Mouse (Mus musculus): ENCODE results near the gene Tut7.
"Not testable (repeated sequence)": the region's sequence is repeated elsewhere in the genome, so short reads cannot be mapped to it uniquely, and the experiment has no call there.

The Tut7 gene

DNA sequence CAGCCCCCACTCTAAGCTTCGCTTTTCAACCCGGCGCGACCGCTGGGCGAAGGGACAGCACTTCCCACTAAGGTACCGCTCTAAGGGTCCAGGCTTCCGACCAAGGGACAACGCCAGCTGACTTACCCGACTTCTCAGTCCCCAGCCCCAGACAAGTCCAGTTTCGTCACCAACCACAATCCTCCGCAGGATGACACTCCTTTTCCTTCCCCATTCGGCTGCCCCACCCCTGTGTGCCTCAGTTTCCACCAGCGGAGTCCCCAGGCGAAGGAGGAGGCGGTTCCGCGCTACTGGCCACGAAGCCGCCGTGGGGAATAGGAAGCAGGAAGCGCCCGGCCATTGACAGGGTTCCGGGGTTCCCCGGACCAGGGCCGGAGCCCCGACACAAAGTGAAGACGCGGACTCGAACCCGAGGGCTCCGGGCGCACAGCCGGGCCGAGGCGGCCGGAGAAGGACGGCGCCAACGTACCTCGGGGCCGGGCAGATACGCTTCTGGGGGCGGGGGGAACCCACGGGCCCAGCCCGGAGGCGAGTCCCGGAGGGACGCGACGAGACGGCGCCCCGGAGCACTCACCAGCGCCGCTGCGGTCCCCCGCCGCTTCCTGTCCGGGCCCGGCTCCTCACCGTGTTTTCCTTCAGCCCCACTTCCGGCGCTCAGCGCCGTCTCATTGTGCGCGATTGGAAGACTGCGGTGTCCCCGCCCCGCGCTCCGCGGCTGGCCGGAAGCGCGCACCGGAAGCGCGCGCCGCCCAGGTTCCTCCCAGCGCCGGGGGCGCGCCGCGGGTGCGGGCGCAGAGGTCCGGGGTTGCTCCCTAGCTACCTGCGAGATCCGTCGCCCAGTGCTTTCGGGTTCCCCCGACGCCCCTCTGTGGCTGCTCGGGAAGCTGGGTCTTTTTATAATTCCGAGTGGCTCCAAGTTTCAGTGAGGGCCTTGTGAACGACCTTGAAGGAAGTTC is at the start of gene Tut7:
Tut7 (minus strand) TSS at position 641 of the 956 bp plus-strand sequence.
- DNase-seq (ENCODE audit: low spot score in 2 of 2), result peak; percentile 89 to 91

DNA sequence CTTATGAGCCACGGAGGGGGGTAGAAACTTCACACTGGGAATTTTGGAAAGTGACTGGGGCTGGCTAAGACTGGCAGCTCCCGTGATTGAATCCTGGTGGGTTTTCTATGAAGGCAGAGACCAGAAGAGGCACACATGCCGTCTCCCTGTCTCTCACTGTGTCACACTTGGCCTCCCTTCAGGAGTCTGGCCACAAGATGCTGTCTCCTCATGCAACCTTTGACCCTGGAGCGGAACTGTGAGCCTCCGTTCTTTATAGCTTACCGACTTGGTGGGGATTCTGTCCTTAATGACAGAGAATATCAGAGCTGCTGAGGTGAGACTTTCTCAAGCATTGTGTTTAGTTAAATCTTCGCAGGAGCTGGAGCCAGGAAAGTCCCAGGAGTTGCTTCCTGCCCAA is 49.5 kb upstream of the Tut7 start:
- no peak for DNase-seq (ENCODE audit: low spot score in 2 of 2)

DNA sequence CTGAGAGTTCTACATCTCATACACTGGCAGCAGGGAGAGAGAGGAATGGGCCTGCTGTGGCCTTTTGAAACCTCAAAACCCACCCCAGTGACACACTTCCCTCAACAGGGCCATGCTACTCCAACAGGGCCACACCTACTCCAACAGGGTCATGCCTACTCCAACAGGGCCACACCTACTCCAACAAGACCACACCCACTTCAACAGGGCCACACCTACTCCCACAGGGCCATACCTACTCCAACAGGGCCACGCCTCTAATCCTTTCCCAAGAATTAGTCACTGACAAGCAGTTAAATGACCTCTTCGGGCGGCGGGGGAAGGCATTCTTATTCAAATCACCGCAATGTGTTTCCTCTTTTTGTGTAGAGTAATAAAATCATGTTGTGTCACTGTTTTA is 47.1 kb upstream of the Tut7 start:
- DNase-seq (ENCODE audit: low spot score in 2 of 2), result no peak

DNA sequence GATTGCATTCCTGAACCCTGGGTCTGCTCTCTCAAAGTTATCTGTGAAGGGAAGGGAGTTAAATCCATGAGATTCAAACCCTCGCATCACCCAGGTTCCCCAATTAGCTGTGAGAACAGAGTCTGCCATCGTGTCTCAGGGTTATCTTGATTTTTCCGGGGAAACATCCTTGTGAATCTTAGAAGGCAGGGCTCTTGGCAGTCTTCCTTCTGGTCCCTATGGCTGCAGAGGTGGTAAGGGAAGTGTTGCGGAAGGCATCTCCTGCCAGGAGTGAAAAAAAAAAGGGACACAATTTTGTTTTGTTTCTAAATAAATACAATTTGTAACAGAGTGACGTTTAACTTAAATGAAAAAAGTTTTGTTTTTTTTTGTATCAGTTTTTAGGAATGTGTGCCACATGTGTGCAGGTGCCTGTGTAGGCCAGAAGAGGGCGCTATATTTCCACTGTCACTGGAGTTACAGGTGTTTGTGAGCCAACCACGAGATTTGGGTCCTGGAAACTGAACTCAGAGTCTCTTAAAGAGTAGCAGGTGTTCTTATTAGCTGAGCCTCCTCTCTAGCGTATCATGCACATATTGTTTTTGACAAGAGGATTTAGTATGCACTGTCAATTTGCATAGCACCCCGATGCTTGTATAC is 45.2 kb upstream of the Tut7 start:
- no peak for DNase-seq (ENCODE audit: low spot score in 2 of 2)

DNA sequence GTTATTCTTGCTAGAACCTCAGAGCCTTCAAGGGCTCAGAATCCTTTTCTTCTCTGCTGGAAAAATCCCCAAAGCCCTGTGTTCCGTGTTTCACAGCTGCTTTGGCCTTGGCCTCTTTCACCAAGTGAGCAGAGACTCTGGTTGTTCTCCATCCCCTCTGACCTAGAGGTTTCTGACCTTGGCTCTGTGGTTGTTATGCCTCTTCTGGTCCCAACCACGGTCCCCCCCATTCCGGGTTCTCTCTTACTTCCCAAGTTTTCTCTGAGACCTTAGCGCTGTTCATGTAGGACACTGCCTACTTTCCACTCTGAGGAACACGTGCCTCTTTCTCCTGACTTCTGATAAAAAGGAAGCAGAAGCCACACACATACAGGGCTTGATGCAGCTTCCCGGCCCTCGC is 44.2 kb upstream of the Tut7 start:
- no peak for DNase-seq (ENCODE audit: low spot score in 2 of 2)

DNA sequence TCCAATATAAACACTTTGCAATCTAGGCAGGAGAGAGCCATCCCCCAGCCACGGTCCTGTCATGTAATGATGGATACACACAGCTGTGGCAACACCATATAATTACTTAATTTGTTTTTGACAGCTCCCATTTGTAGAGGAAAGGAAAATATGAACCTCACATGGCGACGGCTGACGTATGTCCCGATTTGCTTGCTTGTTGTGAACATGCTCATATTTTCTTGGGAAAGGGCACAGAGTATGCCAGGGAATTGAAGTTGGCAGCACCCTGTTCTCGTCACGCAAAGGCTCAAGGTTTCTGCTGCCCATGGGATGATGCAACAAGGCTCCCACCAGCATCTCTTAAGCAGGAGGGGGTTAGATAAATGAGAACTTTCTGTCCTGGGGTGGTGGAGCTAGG is 36.6 kb upstream of the Tut7 start:
- DNase-seq (ENCODE audit: low spot score in 2 of 2), result no peak

DNA sequence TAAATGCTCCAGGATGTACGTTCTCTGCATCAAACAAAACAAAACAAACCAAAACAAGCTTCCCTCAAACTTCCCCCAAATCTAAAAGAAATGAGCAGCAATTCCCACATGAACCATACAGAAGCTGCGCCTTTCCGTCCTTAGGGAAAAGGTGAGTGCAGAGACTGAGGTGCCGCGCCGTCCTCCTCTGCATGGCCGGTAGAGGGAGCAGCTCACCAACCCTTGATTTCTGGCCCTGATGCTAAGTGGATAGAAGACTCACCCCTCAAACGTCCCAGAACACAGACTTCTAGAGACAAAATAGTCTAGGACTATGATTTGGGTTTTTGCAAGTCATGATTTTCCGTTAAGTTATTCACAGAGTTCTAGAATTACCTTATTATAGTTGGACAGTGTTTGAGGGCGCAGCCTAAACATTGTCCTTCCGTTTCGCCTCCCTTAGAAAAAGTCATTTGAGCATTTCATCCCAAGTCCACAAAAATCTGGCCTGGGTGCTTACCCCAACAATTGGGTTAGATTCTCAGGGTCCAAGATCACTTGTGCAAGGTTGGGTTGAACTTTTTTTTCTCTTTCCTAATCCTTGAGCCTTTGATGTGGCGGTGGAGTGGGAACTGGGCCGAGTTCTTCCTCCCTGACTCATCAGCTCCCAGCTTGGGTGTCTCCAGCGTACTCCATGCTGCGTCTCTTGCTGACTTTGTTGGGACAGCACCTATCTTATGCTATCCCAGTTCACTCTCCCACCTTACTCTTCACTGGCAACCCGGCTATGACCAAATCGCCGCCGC is 33.5 kb upstream of the Tut7 start:
- DNase-seq (ENCODE audit: low spot score in 2 of 2), result peak; percentile 65 to 74

DNA sequence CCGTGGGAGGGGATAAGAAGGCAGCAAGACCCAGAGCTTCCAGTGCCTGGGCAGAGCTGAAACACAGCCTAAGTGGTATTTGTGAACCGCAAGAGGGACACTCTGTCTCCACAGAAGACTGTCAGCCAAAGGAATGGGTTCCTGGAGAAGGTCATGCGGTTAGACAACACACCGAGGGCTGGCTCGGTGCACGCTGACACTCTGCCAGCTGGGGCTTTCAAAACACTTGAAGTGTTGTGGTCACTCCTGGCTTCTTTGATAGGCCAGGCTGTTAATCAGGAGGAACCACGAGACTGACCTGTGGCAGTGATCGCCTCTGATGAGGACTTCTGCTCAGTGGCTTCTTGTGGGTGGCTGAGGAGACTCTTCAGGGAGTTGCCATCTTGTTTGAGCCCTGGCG is 30.5 kb upstream of the Tut7 start:
- no peak for DNase-seq (ENCODE audit: low spot score in 2 of 2)

DNA sequence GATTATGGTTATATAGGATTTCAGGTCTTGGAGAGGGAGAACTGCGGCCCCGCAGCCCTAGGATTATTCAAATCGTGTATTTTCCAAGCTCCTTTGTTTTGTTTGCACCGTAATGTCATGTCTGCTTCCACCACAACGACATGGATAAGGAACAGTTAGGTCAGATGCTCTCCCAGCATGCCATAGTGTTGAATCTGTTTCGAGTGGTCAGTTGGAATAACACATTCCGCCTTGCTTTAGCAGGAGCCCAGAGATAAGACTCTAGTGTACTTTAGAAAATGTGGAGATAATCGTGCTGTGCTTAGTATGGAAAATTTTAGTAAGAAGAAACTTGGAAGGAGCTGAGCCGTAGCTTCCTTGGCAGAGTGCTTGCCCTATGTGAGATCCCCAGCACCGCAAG is 27.4 kb upstream of the Tut7 start:
- DNase-seq (ENCODE audit: low spot score in 2 of 2), result no peak

DNA sequence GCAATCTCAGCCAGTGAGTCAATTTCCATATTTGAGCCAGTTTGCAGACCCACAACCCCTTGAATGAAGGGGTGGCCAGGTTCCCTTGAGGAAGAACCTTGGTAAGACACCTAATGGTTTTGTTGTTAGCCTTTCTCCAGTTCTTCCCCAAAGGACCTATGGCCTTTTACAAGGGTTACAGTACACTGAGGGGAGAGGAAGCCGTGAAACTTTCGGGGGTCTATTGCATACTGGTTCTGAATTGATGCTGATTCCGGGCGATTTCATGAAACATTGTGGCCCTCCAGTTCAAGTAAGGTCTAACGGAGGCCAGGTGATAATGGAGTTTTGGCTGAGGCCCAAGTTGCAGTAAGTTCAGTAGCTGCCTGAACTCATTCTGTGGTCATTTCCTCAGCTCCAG is 21.7 kb upstream of the Tut7 start:
- DNase-seq (ENCODE audit: low spot score in 2 of 2), result no peak

DNA sequence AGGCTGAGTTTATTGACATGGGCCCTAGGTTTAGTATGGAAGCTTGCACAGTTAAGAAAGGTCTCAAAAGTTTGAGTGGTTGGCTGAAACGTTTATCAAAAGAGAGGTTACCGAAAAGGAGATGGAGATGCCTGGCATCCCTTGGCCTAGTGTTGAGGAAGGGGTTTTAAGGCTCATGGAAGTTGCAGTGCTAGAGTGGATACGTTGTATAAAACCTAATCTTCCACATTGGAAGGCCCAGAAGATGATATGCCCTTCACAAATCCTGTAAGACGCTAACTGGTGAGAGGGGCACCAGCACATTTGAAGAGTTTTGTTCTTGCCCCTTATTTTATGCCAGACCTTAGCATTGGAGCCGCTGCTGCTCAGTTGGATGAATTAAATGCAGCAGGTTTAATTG is 21.0 kb upstream of the Tut7 start:
- no peak for DNase-seq (ENCODE audit: low spot score in 2 of 2)

DNA sequence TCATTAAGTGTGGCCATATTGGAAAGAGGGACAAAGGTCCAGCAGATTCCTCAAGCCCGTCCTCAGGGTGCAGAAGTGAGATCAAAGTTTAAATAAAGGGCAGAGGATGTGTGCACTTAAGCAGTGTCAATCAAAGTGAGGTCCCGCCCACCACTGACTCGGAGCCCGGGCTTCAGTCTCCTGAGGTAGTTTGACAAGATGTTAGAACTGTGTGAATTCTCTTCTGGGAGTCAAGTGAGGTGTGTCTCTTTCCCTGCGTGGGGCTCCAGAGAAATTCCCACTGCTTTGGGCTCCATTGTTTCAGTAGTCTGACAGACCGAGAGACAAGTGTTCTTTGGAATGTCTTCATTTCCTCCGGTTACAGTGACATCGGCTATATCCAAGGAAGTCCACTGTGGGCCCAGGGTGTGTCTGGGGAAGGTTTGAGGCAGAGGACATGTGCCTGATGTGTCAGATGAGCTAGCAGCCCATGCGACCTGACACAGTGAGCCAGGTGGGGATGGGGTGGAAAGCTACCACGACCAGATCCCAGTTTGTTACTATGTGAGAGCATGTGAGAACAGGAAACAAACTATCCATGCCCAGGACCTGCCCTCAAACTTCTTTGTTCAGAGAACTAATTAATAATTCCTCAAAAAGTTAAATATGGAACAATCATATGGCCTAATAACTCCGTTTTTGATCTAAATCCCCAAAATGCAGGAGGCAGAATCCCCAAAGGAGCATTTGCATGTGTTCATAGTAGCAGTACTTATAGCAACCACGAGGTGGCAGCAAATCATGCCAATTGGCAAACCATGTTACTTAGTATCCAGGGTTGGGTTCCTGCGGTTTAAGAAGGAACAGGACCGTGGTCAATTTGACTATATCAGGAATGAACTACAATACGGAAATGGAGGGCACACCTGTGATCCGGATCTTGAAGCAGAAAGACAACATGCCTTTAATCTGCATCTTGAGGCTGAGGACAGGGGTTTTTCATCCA is 19.6 kb upstream of the Tut7 start:
- peak; percentile 88 to 93 for DNase-seq (ENCODE audit: low spot score in 2 of 2)

DNA sequence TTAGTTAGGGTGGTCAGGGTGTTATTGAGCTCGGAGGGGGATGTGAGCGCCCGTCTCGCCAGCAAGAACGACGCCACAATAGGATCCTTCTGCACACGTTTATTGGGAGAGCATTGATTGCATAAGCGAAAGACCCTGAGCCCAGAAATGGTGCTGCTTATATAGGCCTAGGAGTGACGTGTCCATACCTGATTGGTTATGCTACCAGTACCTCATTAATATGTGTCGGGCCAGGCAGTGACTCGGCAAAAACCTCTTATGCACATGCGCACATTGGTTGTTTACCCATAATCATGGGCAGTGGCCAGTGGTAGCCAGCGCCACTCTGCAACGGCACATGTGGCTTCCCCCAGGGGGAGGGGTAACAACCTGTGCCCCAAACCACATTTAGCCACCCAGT is 18.8 kb upstream of the Tut7 start:
- DNase-seq (ENCODE audit: low spot score in 2 of 2), result not testable (repeated sequence)

DNA sequence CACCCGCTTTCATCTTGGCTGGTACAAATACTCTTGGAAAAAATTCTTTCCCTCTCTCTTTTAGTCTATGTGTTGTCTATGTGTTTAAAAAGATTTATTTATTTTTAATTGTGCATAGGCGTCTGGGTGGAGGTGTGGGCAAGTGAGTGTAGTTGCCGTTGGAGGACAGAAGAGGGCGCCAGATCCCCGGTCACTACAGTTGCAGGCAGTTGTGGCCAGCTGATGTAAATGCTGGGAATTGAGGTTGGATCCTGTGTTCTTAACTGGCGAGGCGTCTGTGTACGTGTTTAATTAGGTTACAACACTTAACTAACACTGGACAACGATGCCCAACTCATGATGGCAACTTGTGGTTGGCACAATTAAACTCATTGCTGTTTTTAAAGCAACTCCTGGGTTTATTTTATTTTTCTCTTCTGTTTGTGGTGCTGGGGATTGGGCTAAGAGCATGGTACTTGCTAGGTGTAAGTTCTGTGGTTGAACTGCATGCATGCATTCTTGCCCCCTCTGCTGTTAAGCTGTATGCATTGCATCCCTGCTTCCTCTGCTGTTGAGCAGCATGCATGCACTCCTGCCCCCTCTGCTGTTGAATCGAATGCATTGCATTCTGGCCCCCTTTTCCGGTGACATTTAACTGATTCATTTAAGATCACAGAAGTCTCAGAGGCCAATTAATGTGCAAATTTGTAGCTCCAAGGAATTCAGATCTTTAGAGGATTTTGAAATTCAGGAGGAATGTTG is 17.7 kb upstream of the Tut7 start:
- DNase-seq (ENCODE audit: low spot score in 2 of 2), result peak; percentile 83 to 88

DNA sequence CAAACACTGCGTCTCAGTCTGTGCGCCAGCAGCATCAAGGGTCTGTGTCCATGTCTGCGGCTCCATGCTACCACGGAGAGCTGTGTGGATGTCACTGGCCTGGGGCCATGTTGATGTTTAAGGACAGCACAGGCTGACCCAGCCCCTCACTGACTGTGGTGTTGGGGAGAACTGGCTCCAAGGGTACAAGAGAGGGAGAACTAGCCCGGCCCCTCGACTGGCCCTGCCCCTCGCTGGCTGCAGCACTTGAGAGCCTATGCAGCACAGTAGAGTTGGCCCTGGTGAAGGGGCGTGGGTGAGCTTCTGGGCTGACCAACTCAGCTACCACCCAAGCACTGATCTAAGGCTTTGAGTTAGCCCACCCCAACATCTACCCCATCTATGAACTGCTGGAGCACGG is 16.4 kb upstream of the Tut7 start:
- no peak for DNase-seq (ENCODE audit: low spot score in 2 of 2)

DNA sequence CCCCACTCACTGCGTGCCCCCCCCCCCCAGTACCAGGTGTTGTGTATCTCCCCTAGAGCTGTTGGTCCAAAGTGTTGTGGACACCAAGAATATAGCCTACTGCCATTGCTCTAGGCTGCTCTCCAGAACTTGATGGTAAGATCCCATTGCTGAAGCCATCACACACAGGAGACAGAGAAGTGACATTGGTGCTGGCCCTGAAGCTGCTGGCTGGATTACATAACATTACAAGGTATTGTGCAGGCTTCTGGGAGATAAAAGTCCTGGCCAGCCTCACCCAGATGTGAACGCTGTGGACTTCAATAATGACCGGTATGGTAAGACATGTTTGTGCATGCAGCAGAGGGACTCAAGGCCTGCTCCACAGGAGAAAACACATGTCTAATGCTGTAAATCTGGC is 15.5 kb upstream of the Tut7 start:
- no peak for DNase-seq (ENCODE audit: low spot score in 2 of 2)

DNA sequence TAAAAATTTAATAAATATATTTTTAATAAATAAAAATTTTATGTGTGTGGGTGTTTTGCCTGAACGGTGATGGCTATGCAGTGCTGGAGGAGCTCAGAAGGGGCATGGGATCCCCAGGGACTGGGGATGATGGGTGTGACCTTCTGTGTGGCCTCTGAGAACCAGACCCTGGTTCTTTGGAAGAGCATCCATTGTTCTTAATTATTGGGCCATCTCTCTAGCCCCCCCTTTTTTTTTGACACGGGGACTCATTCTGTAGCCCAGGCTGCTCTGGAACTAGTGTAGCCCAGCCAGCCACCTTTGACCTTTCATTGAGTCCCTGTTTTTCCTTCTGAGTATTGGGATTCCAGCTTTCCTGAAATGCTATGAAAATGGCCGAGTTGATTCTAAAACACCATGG is 13.9 kb upstream of the Tut7 start:
- no peak for DNase-seq (ENCODE audit: low spot score in 2 of 2)

DNA sequence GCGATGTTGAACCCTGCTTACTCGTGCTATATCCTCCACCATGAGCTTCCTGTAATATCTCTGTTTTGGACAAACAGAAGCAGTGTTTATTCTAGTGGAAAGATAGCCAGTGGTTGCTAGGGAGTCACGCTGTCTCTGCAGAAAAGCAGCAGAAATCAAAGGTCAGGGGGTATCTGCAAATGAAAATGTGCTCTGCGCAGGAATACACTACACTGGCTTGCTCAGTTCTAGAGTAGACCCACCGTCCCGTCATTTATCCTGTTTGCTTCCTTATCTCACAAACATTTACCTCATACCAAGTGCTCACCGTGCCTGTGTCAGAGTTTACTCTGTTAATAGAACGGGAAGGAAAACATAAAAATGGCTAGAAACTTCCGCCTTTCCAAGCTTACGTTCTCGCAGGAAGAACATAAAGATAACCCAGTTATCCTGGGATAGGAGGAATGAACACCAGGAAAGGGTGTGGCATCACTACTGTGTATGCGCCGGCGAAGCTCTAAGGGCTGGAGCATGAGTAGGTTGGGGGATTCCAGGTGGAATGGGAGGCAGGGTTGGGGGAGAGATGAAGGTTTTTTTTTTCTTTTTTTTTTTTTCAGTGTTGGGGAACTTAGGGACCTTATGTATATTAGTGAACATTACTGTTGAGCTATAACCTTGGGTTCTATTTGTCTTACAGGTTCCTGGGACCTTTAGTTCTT is 13.3 kb upstream of the Tut7 start:
- no peak for DNase-seq (ENCODE audit: low spot score in 2 of 2)

DNA sequence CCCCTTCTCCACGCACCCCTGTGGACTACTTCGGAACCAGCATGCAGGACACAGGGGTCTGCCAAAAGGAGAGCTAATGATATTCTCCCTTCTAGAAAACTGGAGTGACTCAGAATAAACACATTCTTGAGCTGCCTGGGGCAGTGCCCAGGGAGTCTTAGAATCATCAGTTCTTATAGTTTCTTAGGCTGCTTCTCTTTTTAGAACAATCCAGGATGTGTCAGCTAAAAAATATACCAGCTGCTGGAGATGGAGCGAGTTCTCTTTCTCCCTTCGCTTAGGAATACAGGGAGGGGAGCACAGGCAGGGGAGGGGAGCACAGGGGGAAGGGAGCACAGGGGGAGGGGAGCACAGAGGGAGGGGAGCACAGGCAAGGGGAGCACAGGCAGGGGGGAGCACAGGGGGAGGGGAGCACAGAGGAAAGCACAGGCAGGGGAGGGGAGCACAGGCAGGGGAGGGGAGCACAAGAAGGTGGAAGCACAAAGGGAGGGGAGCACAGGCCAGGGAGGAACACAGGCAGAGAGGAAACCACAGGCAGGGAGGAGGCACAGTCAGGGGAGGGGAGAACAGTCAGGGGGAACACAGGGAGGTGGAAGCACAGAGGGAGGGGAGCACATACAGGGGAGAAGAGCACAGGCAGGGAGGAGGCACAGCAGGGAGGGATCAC is 12.0 kb upstream of the Tut7 start:
- DNase-seq (ENCODE audit: low spot score in 2 of 2), result peak; percentile 67 to 71
